Mouse (Mus musculus): ENCODE data around the gene Atp5s. TPM values are rescaled to one million over a fixed set of nuclear protein-coding genes. Genes with fewer than 3 reads are reported as not detected.

Atp5s gene
- polyA plus RNA-seq, 1 experiment, result 34.9 TPM

DNA sequence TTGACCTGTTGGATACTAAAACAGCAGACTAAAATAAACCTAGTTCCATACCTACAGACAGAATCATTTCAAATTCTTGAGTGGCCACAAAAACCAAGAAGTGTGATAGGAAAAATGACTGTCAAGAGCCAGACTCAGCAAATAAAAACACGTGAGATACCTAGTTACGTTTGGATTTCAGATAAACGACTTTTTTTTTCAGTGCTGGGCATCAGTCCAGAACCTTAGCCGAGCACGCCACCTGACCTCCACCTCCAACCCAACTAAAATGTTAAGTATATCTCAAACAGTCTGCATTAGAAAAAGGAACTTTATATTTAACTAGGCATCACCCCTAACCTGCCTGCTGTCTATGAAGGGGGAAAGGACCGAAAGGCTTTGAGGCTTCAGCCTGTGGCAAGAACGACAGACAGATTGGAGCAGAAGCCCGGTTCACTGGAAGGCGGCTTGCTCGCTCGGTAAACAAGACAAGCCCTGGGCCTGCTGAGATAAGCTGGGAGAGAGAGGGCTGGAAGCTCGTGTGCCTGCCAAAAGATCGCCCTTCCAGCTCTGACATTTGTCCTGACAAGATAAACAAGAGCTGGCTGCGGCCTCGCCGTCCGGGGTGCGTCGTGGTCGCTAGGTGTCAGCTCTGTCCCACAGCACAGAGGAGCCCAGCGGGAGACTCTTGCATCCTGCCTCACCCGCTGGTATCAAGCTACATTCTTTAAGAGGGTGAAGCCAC is 32.8 kb downstream of the Atp5s start:
- Histone ChIP-seq H3K27ac (ENCODE audit: insufficient read depth, low read length) (no peak overlapping the region), H3K4me3 (ENCODE audit: insufficient read depth, low read length) (no peak overlapping the region), H3K4me1 (ENCODE audit: control insufficient read depth, insufficient read depth, low read length) (peaks cover 2% of the 10 kb centered on the region; the same call in 1 of the 2 replicates)
- TF ChIP-seq CTCF (IDR thresholded peaks at IDR 0.05; ENCODE audit: extremely low read depth, insufficient read depth, low read length), result peak; percentile 47
- no peak for TF ChIP-seq POLR2A (IDR thresholded peaks at IDR 0.05; ENCODE audit: extremely low read depth, insufficient read depth, low read length)

DNA sequence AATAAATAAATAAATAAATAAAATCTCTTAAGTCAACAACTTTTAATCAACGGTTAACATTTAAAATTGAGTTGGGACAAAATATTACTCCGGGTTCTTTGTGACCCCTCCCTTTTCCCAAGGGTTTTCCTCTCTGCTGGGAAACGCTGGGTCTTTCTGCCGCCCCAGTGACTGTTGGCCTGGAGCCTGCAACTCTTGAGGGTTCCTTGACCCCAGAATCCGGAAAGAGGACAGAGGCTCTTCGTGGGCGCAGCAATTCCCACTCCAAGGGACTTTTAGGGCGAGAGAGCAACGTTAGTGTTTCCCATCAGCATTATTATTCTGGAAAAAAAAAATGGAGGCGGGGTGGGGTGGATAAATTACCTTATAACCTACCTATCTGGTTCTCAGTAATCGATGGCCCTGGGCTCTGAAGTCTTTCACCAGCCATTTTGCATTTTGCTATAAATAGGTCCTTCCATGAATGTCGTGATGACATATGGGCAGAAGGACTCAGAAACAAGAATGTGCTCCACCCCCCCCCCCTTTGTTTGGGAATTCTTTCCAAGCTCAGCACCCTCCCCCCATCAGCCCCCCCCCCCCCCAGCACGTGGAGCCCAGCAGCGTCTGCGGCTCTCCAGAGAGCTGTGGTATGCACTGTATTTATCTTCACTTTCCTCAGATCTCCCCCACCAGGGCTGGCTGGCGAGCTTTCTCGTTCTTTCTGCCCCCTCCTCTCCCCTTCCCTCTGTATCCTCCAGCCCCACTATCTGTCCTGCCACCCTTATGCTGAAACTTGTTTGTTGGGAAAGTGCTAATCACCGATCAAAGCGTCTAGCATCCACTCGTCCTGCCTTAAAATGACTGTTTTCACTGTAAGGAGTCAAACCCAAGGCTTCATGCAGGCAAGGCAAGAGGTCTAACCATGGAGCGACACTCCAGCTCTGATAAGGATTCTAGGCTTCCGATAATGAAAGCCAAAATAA is 33.8 kb downstream of the Atp5s start:
- Histone ChIP-seq H3K27ac (ENCODE audit: insufficient read depth, low read length) (no peak overlapping the region), H3K4me3 (ENCODE audit: insufficient read depth, low read length) (no peak overlapping the region), H3K4me1 (ENCODE audit: control insufficient read depth, insufficient read depth, low read length) (peaks cover 2% of the 10 kb centered on the region; the same call in 1 of the 2 replicates)
- TF ChIP-seq POLR2A (IDR thresholded peaks at IDR 0.05; ENCODE audit: extremely low read depth, insufficient read depth, low read length) (no peak), CTCF (IDR thresholded peaks at IDR 0.05; ENCODE audit: extremely low read depth, insufficient read depth, low read length) (no peak)

DNA sequence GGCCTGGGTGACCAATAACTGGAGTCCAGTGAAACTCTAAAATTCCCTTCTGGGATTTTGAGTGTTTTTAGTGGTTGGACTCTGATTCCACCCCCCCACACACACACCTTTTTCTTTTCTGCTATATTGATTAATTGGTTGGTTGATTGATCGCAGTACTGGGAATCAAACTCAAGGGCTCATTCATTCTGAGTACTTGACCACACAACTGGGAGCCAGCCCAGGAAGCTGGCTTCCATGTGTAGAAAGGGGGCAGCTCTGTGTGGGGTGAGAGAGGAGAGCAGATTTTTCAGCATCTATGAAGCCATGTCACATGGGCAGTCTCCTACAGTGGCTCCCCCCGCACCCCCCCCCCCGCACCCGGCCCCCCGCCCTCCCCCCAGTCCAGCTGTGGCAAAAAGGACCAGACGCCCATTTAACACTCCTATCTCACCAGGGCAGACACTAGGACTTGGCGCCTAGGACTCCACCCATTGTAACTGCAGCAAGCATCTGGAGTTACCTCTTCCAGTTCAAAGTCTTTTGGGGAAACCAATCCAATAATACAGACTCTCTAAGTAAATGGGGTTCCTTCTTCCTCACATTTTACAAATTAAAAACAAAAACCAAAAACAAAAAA is 34.6 kb downstream of the Atp5s start:
- Histone ChIP-seq H3K4me3 (ENCODE audit: insufficient read depth, low read length) (no peak overlapping the region), H3K27ac (ENCODE audit: insufficient read depth, low read length) (no peak overlapping the region), H3K4me1 (ENCODE audit: control insufficient read depth, insufficient read depth, low read length) (peaks cover 2% of the 10 kb centered on the region; the same call in 1 of the 2 replicates)
- TF ChIP-seq CTCF (IDR thresholded peaks at IDR 0.05; ENCODE audit: extremely low read depth, insufficient read depth, low read length) (no peak), POLR2A (IDR thresholded peaks at IDR 0.05; ENCODE audit: extremely low read depth, insufficient read depth, low read length) (no peak)

DNA sequence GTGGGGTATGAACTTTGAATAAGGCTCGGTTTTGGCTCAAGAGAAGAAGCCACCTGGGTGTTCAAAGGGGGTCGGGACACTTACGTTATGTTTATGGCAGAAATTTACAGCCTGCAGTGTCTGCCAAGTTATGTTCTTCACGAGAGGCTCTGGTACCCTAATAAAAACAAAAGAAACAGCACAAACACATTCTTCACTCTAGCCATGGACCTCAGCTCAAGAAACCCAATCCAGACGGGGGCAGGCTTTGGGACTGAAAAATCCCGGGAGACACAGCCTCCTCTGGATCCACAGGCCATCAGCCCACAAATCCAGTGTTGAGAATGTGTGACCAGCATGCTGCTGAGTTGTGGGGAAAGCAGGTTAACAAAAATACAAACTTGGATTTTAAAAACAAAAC is 35.3 kb downstream of the Atp5s start:
- Histone ChIP-seq H3K4me1 (ENCODE audit: control insufficient read depth, insufficient read depth, low read length) (peaks cover 2% of the 10 kb centered on the region; the same call in 1 of the 2 replicates), H3K4me3 (ENCODE audit: insufficient read depth, low read length) (no peak overlapping the region), H3K27ac (ENCODE audit: insufficient read depth, low read length) (no peak overlapping the region)
- TF ChIP-seq CTCF (IDR thresholded peaks at IDR 0.05; ENCODE audit: extremely low read depth, insufficient read depth, low read length) (no peak), POLR2A (IDR thresholded peaks at IDR 0.05; ENCODE audit: extremely low read depth, insufficient read depth, low read length) (no peak)

DNA sequence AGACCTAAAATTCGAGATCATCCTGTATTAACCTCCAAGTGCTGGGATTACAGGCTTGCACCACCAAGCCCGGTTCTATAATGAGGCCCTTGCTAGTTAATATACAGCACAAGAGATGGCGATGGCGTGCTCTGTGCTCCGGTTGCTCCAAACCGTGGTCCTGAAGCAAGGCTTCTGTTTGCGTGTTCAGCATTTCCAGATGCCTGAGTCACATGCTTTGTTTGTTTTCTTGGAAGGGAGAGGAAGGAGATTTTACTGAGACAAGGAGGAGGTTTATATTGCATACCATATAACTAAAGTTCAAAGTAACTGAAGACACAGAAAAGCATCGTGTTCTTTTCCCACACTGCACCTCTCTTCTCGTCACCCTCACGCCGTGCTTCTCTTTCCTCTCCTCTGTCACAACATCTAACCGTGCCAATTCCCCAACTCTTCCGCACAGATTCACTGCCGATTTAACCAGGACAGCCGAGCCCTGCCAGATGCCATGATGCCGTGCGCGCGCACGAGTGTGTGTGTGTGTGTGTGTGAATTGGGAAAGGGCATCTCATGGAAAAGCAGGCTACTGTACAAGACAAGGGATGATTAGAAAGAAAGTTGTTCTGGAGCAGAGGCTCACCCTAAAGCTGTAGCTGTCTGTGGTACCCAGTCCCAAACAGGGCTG is 36.1 kb downstream of the Atp5s start:
- no peak for TF ChIP-seq CTCF (IDR thresholded peaks at IDR 0.05; ENCODE audit: extremely low read depth, insufficient read depth, low read length)
- no peak for TF ChIP-seq POLR2A (IDR thresholded peaks at IDR 0.05; ENCODE audit: extremely low read depth, insufficient read depth, low read length)
- Histone ChIP-seq H3K4me3 (ENCODE audit: insufficient read depth, low read length) (no peak overlapping the region), H3K4me1 (ENCODE audit: control insufficient read depth, insufficient read depth, low read length) (peaks cover 2% of the 10 kb centered on the region; the same call in 1 of the 2 replicates), H3K27ac (ENCODE audit: insufficient read depth, low read length) (no peak overlapping the region)

DNA sequence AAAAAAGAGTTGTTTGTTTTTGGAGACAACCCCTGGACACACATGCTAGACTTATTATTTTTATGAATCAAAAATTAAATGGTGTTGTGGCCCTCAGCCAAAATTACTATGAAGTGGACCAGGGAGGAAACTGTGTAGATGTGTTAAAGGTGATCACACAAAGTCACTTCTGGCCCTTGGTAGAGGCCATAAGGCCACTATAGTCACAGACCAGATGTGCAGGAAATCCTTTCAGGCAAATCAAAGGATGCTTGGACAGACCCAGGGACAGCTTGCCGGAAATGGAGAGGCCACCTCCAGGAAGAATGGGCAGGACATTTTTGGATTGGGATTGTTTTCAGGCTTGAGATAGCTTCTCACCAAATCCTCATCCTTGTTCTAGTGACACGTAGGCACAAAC is 36.9 kb downstream of the Atp5s start:
- no peak for TF ChIP-seq POLR2A (IDR thresholded peaks at IDR 0.05; ENCODE audit: extremely low read depth, insufficient read depth, low read length)
- no peak for TF ChIP-seq CTCF (IDR thresholded peaks at IDR 0.05; ENCODE audit: extremely low read depth, insufficient read depth, low read length)
- no peak overlapping the region for H3K27ac ChIP-seq (ENCODE audit: insufficient read depth, low read length)
- no peak overlapping the region for H3K4me3 ChIP-seq (ENCODE audit: insufficient read depth, low read length)
- H3K4me1 ChIP-seq (ENCODE audit: control insufficient read depth, insufficient read depth, low read length), result peaks cover 2% of the 10 kb centered on the region; the same call in 1 of the 2 replicates

DNA sequence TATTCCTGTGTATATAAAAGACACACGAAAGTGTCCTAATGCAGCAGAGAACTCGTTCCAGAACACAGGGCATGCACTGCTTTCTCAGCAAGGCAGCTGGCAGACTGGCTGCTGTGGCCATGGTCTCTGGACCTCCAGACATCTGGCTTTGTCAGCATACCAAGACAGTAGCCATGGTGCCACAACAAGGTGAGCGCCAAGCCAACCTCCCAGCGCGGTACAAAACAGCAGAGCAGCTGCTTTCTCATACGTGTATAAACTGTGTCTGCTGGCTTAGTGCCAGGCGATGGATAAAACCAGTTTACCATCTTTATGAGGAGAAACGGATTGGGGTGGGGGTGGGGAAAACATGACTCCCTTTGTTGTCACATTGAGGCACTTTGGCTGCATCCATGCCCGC is 40.8 kb downstream of the Atp5s start:
- Histone ChIP-seq H3K4me3 (ENCODE audit: insufficient read depth, low read length) (no peak overlapping the region), H3K27ac (ENCODE audit: insufficient read depth, low read length) (no peak overlapping the region), H3K4me1 (ENCODE audit: control insufficient read depth, insufficient read depth, low read length) (peaks cover 2% of the 10 kb centered on the region; the same call in 1 of the 2 replicates)
- TF ChIP-seq CTCF (IDR thresholded peaks at IDR 0.05; ENCODE audit: extremely low read depth, insufficient read depth, low read length) (no peak), POLR2A (IDR thresholded peaks at IDR 0.05; ENCODE audit: extremely low read depth, insufficient read depth, low read length) (no peak)

DNA sequence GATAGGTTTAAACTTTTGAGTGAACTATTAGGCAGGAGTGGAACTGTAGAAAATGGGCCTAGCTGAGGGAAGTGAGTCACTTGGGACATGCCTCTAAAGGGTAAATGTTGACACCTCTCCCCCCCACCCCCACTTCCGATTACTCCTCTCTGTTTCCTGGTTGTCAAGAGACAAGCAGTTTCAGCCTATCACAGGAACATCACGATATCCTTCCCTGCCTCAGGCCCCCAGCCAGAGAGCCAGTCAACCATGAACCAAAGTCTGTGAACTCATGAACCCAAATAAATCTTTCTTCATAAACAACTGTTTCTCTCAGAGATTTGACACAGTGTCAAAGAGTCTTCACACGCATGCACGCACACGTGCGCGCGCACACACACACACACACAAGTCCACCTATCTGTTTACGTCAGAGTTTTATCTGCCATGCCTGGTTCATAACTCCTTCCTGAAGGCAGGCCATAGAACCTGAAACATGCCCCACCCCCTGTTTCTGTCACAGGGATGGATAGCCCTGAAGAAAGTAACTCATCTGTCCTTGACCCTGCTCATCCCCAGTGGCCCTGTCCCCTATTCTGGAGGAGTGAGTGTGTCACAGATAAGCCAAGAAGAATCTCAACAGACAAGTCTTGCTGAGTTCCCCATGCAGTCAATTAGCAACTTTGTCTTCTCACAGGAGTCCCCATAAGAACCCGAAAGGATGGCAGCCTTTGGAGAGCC is 41.6 kb downstream of the Atp5s start:
- TF ChIP-seq CTCF (IDR thresholded peaks at IDR 0.05; ENCODE audit: extremely low read depth, insufficient read depth, low read length), result no peak
- Histone ChIP-seq H3K4me1 (ENCODE audit: control insufficient read depth, insufficient read depth, low read length) (no peaks in the 10 kb centered on the region), H3K27ac (ENCODE audit: insufficient read depth, low read length) (no peak overlapping the region)

More for the DNA sequence above, 41.6 kb downstream of the Atp5s start:
- H3K4me3 ChIP-seq (ENCODE audit: insufficient read depth, low read length), result no peak overlapping the region
